Mouse (Mus musculus): ENCODE measurements around the gene Utrn.

GRCm38 (mm10) chr10:12705990-12706389, 163.2 kb downstream of the Utrn start:
- TF ChIP-seq CTCF (IDR thresholded peaks at IDR 0.05; ENCODE audit: low read depth, low read length): no peak
- TF ChIP-seq POLR2A (IDR thresholded peaks at IDR 0.05; ENCODE audit: insufficient read depth, low read length): no peak
- TF ChIP-seq EP300 (IDR thresholded peaks at IDR 0.05; ENCODE audit: insufficient read depth, low read depth, low read length): no peak

Measured in ES-Bruce4 (cell line).